8 mouse cellular contexts compared by ENCODE assay signal in genomic region chr17:24489265-24490030, GRCm38 (mm10). TPM values are rescaled to one million over a fixed set of nuclear protein-coding genes. Genes with fewer than 3 reads are reported as not detected.
DNase-seq lines count a peak whose midpoint lies in the region; ATAC-seq and TF ChIP-seq lines count a peak whose summit lies in the region.

No protein-coding gene starts in this region.

- no peaks in the 10 kb centered on the region for H3K36me3 ChIP-seq in hindbrain, embryonic 15.5 days
- H3K36me3 ChIP-seq in myocyte (ENCODE audit: control insufficient read depth, insufficient read depth), result no peaks in the 10 kb centered on the region

- no peaks in the 10 kb centered on the region for H3K79me2 ChIP-seq in myocyte (ENCODE audit: control insufficient read depth, insufficient read depth)

- H3K4me1 ChIP-seq in hindbrain, embryonic 15.5 days (replicated peaks), result peaks cover 41% of the 10 kb centered on the region

- H3K9me3 ChIP-seq in hindbrain, embryonic 15.5 days, result no peaks in the 10 kb centered on the region

- peak overlapping the region; percentile 76 for H3K4me2 ChIP-seq in hindbrain, embryonic 15.5 days
- peak overlapping the region; percentile 55 for H3K4me2 ChIP-seq in myocyte (ENCODE audit: low read depth)

- peak; percentile 60 for DNase-seq in adrenal gland, adult 2 months
- no peak for DNase-seq in adrenal gland, postnatal 10 days
- peak; percentile 6 to 7 for DNase-seq in left cerebral cortex, postnatal 36 days (ENCODE audit: low spot score in 2 of 2)
- no peak for DNase-seq in left cerebral cortex, postnatal 25 days (ENCODE audit: low spot score in 2 of 2)
- DNase-seq in frontal cortex, adult 2 months (ENCODE audit: extremely low spot score in 1 of 2, low spot score in 1 of 2), result no peak
- DNase-seq in layer of hippocampus, adult 9-11 months, result no peak

- TF ChIP-seq POLR2A in myocyte (IDR thresholded peaks at IDR 0.05; ENCODE audit: insufficient read length, low read depth), result no peak

- peak overlapping the region; percentile 97 for H3K9ac ChIP-seq in hindbrain, embryonic 15.5 days

- intact Hi-C loops in left cerebral cortex, postnatal 36 days (cut with DNase I), result no loop called here
- intact Hi-C loops in left cerebral cortex, postnatal 25 days (cut with DNase I), result no loop called here

- peak overlapping the region; percentile 97 for H3K27ac ChIP-seq in hindbrain, embryonic 15.5 days (replicated peaks)

- H3K4me3 ChIP-seq in hindbrain, embryonic 15.5 days, result peak overlapping the region; percentile 90
- H3K4me3 ChIP-seq in myocyte, result no peak overlapping the region

- no peak overlapping the region for H3ac ChIP-seq in myocyte (ENCODE audit: control insufficient read depth, insufficient read length)

- ATAC-seq in hindbrain, embryonic 15.5 days (ENCODE audit: low FRiP score, low read depth), result peak; percentile 52

- 11% methylated on average over 19 of the region's 19 CpGs for WGBS in hindbrain, embryonic 15.5 days

- H3K27me3 ChIP-seq in hindbrain, embryonic 15.5 days, result no peaks in the 10 kb centered on the region
- H3K27me3 ChIP-seq in myocyte (ENCODE audit: control insufficient read depth, insufficient read depth, insufficient read length), result peaks cover 28% of the 10 kb centered on the region

TF ChIP-seq in myocyte, 11 proteins besides CTCF, POLR2A, EP300 and RAD21:
- TF ChIP-seq TCF3 (IDR thresholded peaks at IDR 0.05; ENCODE audit: insufficient read length, low read depth), result no peak

RNA-seq across cellular contexts. Expression of gene Caskin1, which starts 1.0 kb away (rescaled TPM):
- 10 to 100 TPM; 19.4 to 28.7 TPM for total RNA-seq in adrenal gland, adult 2 months (2021)
- polyA plus RNA-seq in adrenal gland, adult 2 months (2012; rRNA removed), result 47.0 and 47.7 TPM in 2 replicates
- 10 to 100 TPM; 11.1 to 26.5 TPM for total RNA-seq in adrenal gland, postnatal 10 days (2021)
- 100 to 1,000 TPM; 110 to 140 TPM for total RNA-seq in left cerebral cortex, postnatal 36 days (2021)
- 100 to 1,000 TPM; 115 to 121 TPM for total RNA-seq in left cerebral cortex, postnatal 25 days (2021)
- 51.4 and 55.0 TPM in 2 replicates for polyA plus RNA-seq in hindbrain, embryonic 15.5 days (2015; fragmentation: Nextera tagmentation; extraction: Ambion mirVana)
- 0.16 TPM for polyA plus RNA-seq in myocyte (2012; fragmentation: generic; extraction: Trizol)
- polyA plus RNA-seq in frontal cortex, adult 2 months (2012; rRNA removed), result 116 and 124 TPM in 2 replicates

RNA-seq across cellular contexts. Expression of gene Mlst8, which starts 10.6 kb away (rescaled TPM):
- 10 to 100 TPM; 25.6 to 26.0 TPM for total RNA-seq in adrenal gland, adult 2 months (2021)
- 44.5 and 61.7 TPM in 2 replicates for polyA plus RNA-seq in adrenal gland, adult 2 months (2012; rRNA removed)
- total RNA-seq in adrenal gland, postnatal 10 days (2021), result 10 to 100 TPM; 20.3 to 23.9 TPM
- 10 to 100 TPM; 35.1 to 35.8 TPM for total RNA-seq in left cerebral cortex, postnatal 36 days (2021)
- 10 to 100 TPM; 30.0 to 32.2 TPM for total RNA-seq in left cerebral cortex, postnatal 25 days (2021)
- 35.4 and 36.0 TPM in 2 replicates for polyA plus RNA-seq in hindbrain, embryonic 15.5 days (2015; fragmentation: Nextera tagmentation; extraction: Ambion mirVana)
- polyA plus RNA-seq in myocyte (2012; fragmentation: generic; extraction: Trizol), result 16.5 TPM
- polyA plus RNA-seq in frontal cortex, adult 2 months (2012; rRNA removed), result 37.9 and 45.7 TPM in 2 replicates

RNA-seq across cellular contexts. Expression of gene Bricd5, which starts 15.8 kb away (rescaled TPM):
- under 1 TPM; 0.38 to 0.69 TPM for total RNA-seq in adrenal gland, adult 2 months (2021)
- polyA plus RNA-seq in adrenal gland, adult 2 months (2012; rRNA removed), result 0.57 and 0.67 TPM in 2 replicates
- total RNA-seq in adrenal gland, postnatal 10 days (2021), result under 1 TPM; 0.36 to 0.51 TPM
- 1 to 10 TPM in 1 of 2 experiments, under 1 TPM in 1; 0.86 to 1.1 TPM for total RNA-seq in left cerebral cortex, postnatal 36 days (2021)
- total RNA-seq in left cerebral cortex, postnatal 25 days (2021), result 1 to 10 TPM; 1.4 to 1.6 TPM
- 0.34 and 0.77 TPM in 2 replicates for polyA plus RNA-seq in hindbrain, embryonic 15.5 days (2015; fragmentation: Nextera tagmentation; extraction: Ambion mirVana)
- 0.53 TPM for polyA plus RNA-seq in myocyte (2012; fragmentation: generic; extraction: Trizol)
- 2.1 and 2.6 TPM in 2 replicates for polyA plus RNA-seq in frontal cortex, adult 2 months (2012; rRNA removed)

RNA-seq across cellular contexts. Expression of gene Pgp, which starts 19.3 kb away (rescaled TPM):
- 100 to 1,000 TPM in 1 of 2 experiments, 10 to 100 TPM in 1; 65.0 to 104 TPM for total RNA-seq in adrenal gland, adult 2 months (2021)
- polyA plus RNA-seq in adrenal gland, adult 2 months (2012; rRNA removed), result 254 TPM in 2 replicates
- total RNA-seq in adrenal gland, postnatal 10 days (2021), result 10 to 100 TPM; 44.0 to 49.2 TPM
- total RNA-seq in left cerebral cortex, postnatal 36 days (2021), result 10 to 100 TPM; 60.4 to 75.1 TPM
- 10 to 100 TPM; 70.2 to 72.3 TPM for total RNA-seq in left cerebral cortex, postnatal 25 days (2021)
- 72.6 and 75.6 TPM in 2 replicates for polyA plus RNA-seq in hindbrain, embryonic 15.5 days (2015; fragmentation: Nextera tagmentation; extraction: Ambion mirVana)
- polyA plus RNA-seq in myocyte (2012; fragmentation: generic; extraction: Trizol), result 53.7 TPM
- 85.4 and 95.8 TPM in 2 replicates for polyA plus RNA-seq in frontal cortex, adult 2 months (2012; rRNA removed)

RNA-seq across cellular contexts. Expression of gene E4f1, which starts 19.3 kb away (rescaled TPM):
- 10 to 100 TPM; 17.0 to 21.8 TPM for total RNA-seq in adrenal gland, adult 2 months (2021)
- polyA plus RNA-seq in adrenal gland, adult 2 months (2012; rRNA removed), result 57.5 and 59.5 TPM in 2 replicates
- 10 to 100 TPM; 19.0 to 25.2 TPM for total RNA-seq in adrenal gland, postnatal 10 days (2021)
- total RNA-seq in left cerebral cortex, postnatal 36 days (2021), result 10 to 100 TPM; 26.2 to 40.9 TPM
- total RNA-seq in left cerebral cortex, postnatal 25 days (2021), result 10 to 100 TPM; 30.4 to 33.2 TPM
- polyA plus RNA-seq in hindbrain, embryonic 15.5 days (2015; fragmentation: Nextera tagmentation; extraction: Ambion mirVana), result 46.7 and 50.5 TPM in 2 replicates
- polyA plus RNA-seq in myocyte (2012; fragmentation: generic; extraction: Trizol), result 18.7 TPM
- 86.1 and 86.4 TPM in 2 replicates for polyA plus RNA-seq in frontal cortex, adult 2 months (2012; rRNA removed)

Comparison
In these comparisons a context has a peak if more than half of its experiments do, and no peak if none do; other contexts are left out.
1. DNase-seq: peak in adrenal gland, adult 2 months (single experiment) and left cerebral cortex, postnatal 36 days (2 of 2); none in adrenal gland, postnatal 10 days (single experiment), left cerebral cortex, postnatal 25 days (0 of 2), frontal cortex, adult 2 months (0 of 2) and layer of hippocampus, adult 9-11 months (single experiment).